In genomic region chr13:64273891-64274844, GRCm38 (mm10) we compare ENCODE assay signal across 8 mouse cellular contexts. TPM values are rescaled to one million over a fixed set of nuclear protein-coding genes. Genes with fewer than 3 reads are reported as not detected.
DNase-seq lines count a peak whose midpoint lies in the region; ATAC-seq and TF ChIP-seq lines count a peak whose summit lies in the region.

No protein-coding gene starts in this region.

- no peaks in the 10 kb centered on the region for H3K79me2 ChIP-seq in liver, adult 2 months (ENCODE audit: control insufficient read depth, insufficient read depth, low read length)

- TF ChIP-seq POLR2A in liver, adult 2 months (IDR thresholded peaks at IDR 0.05; ENCODE audit: extremely low read depth, insufficient read depth, low read length): no peak

- peak overlapping the region; percentile 98 for H3K4me2 ChIP-seq in embryonic facial prominence, embryonic 13.5 days
- H3K4me2 ChIP-seq in hindbrain, embryonic 13.5 days: peak overlapping the region; percentile 99

- TF ChIP-seq CTCF in liver, adult 2 months (IDR thresholded peaks at IDR 0.05; ENCODE audit: low read depth, low read length): no peak

- H3K9ac ChIP-seq in embryonic facial prominence, embryonic 13.5 days: peak overlapping the region; percentile 84
- peak overlapping the region; percentile 84 for H3K9ac ChIP-seq in hindbrain, embryonic 13.5 days
- H3K9ac ChIP-seq in liver, adult 2 months (ENCODE audit: low read depth, low read length): peak overlapping the region; percentile 57

- H3K36me3 ChIP-seq in embryonic facial prominence, embryonic 13.5 days: no peaks in the 10 kb centered on the region
- H3K36me3 ChIP-seq in hindbrain, embryonic 13.5 days: no peaks in the 10 kb centered on the region
- H3K36me3 ChIP-seq in liver, adult 2 months (ENCODE audit: control insufficient read depth, insufficient read depth, low read length): no peaks in the 10 kb centered on the region

- under 1% methylated on average over 80 of the region's 95 CpGs for WGBS in embryonic facial prominence, embryonic 13.5 days
- WGBS in hindbrain, embryonic 13.5 days: under 1% methylated on average over 95 of the region's 95 CpGs
- 4% methylated on average over 90 of the region's 95 CpGs for WGBS in liver, adult 2 months

- no peaks in the 10 kb centered on the region for H3K9me3 ChIP-seq in embryonic facial prominence, embryonic 13.5 days
- no peaks in the 10 kb centered on the region for H3K9me3 ChIP-seq in hindbrain, embryonic 13.5 days

- H3K27ac ChIP-seq in embryonic facial prominence, embryonic 13.5 days: no peak overlapping the region
- H3K27ac ChIP-seq in hindbrain, embryonic 13.5 days: no peak overlapping the region
- H3K27ac ChIP-seq in liver, adult 2 months (replicated peaks; ENCODE audit: insufficient read depth, low read depth, low read length): no peak overlapping the region

- peak; percentile 13 to 27 for DNase-seq in layer of hippocampus, postnatal 10 days (ENCODE audit: low spot score in 2 of 2)
- no peak for DNase-seq in layer of hippocampus, adult 11-12 months (ENCODE audit: low spot score)
- peak; percentile 55 for DNase-seq in T-cell, adult 2 months (ENCODE audit: low spot score)
- DNase-seq in liver, adult 2 months (ENCODE audit: extremely low read depth, low read depth, low spot score): no peak
- peak; percentile 58 for DNase-seq in neural tube, embryonic 10.5 days (ENCODE audit: extremely low spot score, low spot score)
- DNase-seq in urinary bladder, postnatal 25 days (ENCODE audit: low spot score): peak; percentile 25

- peak overlapping the region; percentile 85 for H3K4me3 ChIP-seq in embryonic facial prominence, embryonic 13.5 days
- H3K4me3 ChIP-seq in hindbrain, embryonic 13.5 days: peak overlapping the region; percentile 80
- peak overlapping the region; percentile 71 for H3K4me3 ChIP-seq in liver, adult 2 months (ENCODE audit: insufficient read depth, low read depth, low read length)

- no peaks in the 10 kb centered on the region for H3K27me3 ChIP-seq in embryonic facial prominence, embryonic 13.5 days
- peaks cover 42% of the 10 kb centered on the region for H3K27me3 ChIP-seq in hindbrain, embryonic 13.5 days
- peaks cover 6% of the 10 kb centered on the region for H3K27me3 ChIP-seq in liver, adult 2 months (ENCODE audit: control insufficient read depth, insufficient read depth, low read length)

- ATAC-seq in embryonic facial prominence, embryonic 13.5 days (ENCODE audit: insufficient number of reproducible peaks, insufficient read depth, low FRiP score, low TSS enrichment, low read depth): peak; percentile 28; the same call in 1 of the 2 replicates
- ATAC-seq in hindbrain, embryonic 13.5 days (ENCODE audit: low FRiP score): peak; percentile 82

- H3K4me1 ChIP-seq in embryonic facial prominence, embryonic 13.5 days: peaks cover 11% of the 10 kb centered on the region; the same call in 1 of the 2 replicates
- H3K4me1 ChIP-seq in hindbrain, embryonic 13.5 days (replicated peaks): peaks cover 14% of the 10 kb centered on the region
- H3K4me1 ChIP-seq in liver, adult 2 months (ENCODE audit: control insufficient read depth, insufficient read depth, low read length): no peaks in the 10 kb centered on the region; the same call in 1 of the 2 replicates

RNA-seq across cellular contexts. Expression of gene Cdc14b, which starts 0.9 kb away (rescaled TPM):
- total RNA-seq in layer of hippocampus, postnatal 10 days (2021): 1 to 10 TPM; 2.6 to 3.2 TPM
- polyA plus RNA-seq in embryonic facial prominence, embryonic 13.5 days (2015; fragmentation: Nextera tagmentation; extraction: Ambion mirVana): 20.7 and 26.1 TPM in 2 replicates
- 4.2 and 4.3 TPM in 2 replicates for polyA plus RNA-seq in hindbrain, embryonic 13.5 days (2015; fragmentation: Nextera tagmentation; extraction: Ambion mirVana)
- 31.7 and 35.8 TPM in 2 replicates for total RNA-seq in liver, adult 2 months (2014; rRNA removed)
- 6.7 and 7.6 TPM in 2 replicates for polyA plus RNA-seq in liver, adult 2 months (2012; rRNA removed)

RNA-seq across cellular contexts. Expression of gene Aaed1, which starts 38.3 kb away (rescaled TPM):
- 10 to 100 TPM in 1 of 2 experiments, 1 to 10 TPM in 1; 8.5 to 11.7 TPM for total RNA-seq in layer of hippocampus, postnatal 10 days (2021)
- polyA plus RNA-seq in embryonic facial prominence, embryonic 13.5 days (2015; fragmentation: Nextera tagmentation; extraction: Ambion mirVana): 33.9 and 36.0 TPM in 2 replicates
- polyA plus RNA-seq in hindbrain, embryonic 13.5 days (2015; fragmentation: Nextera tagmentation; extraction: Ambion mirVana): 15.8 and 16.7 TPM in 2 replicates
- total RNA-seq in liver, adult 2 months (2014; rRNA removed): 83.4 and 84.2 TPM in 2 replicates
- 20.8 and 21.1 TPM in 2 replicates for polyA plus RNA-seq in liver, adult 2 months (2012; rRNA removed)

Comparison
In these comparisons a context has a peak if more than half of its experiments do, and no peak if none do; other contexts are left out.
1. DNase-seq: peak in layer of hippocampus, postnatal 10 days (2 of 2), T-cell, adult 2 months (single experiment), neural tube, embryonic 10.5 days (single experiment) and urinary bladder, postnatal 25 days (single experiment); none in layer of hippocampus, adult 11-12 months (single experiment) and liver, adult 2 months (single experiment).
2. Peak in every context shown above with its lines, with median percentiles within 50 percentile points of each other: H3K4me3 ChIP-seq and H3K9ac ChIP-seq.